27 mouse cellular contexts compared by ENCODE assay signal in the genomic region with DNA sequence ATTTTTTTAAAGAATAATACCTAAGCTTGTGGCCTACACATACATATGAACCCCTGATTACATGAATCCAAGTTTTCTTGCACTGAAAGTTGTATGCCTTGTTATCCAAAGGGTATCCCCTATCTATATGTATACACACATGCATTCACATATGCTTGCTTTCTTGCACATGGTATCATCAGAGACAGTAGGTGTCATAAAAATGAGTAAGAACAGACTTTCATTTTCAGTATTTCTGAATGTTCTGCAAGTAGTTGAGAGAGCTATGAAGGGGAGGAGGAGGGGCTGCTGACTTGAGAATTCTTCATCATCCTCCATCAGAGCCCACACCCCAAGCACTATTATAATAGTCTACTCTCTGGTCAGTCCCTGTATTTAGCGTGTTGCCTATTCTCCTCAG.
"Had no signal": no experiment of that assay in that cellular context is flagged by ENCODE, and none has a peak within 500 bp of the region (broad histone marks: within the 10 kb centered on the region; RNA-seq: fewer than 3 reads in every experiment).

No protein-coding gene starts in this region.

- H3K9ac ChIP-seq: heart, embryonic 13.5 days; heart, embryonic 15.5 days; hindbrain, embryonic 13.5 days; hindbrain, embryonic 15.5 days; kidney, embryonic 15.5 days; limb, embryonic 13.5 days; limb, embryonic 15.5 days; liver, embryonic 12.5 days; liver, embryonic 14.5 days had no signal

- H3K4me3 ChIP-seq: heart, adult 2 months; heart, embryonic 13.5 days; heart, embryonic 15.5 days; hindbrain, embryonic 13.5 days; hindbrain, embryonic 15.5 days; kidney, embryonic 15.5 days; limb, embryonic 13.5 days; limb, embryonic 15.5 days; liver, embryonic 12.5 days had no signal

- H3K4me2 ChIP-seq: heart, embryonic 11.5 days; heart, embryonic 13.5 days; heart, embryonic 15.5 days; hindbrain, embryonic 13.5 days; hindbrain, embryonic 15.5 days; kidney, embryonic 15.5 days; limb, embryonic 13.5 days; limb, embryonic 15.5 days; liver, embryonic 12.5 days had no signal

- H3K9me3 ChIP-seq: heart, embryonic 13.5 days; heart, embryonic 15.5 days; hindbrain, embryonic 13.5 days; hindbrain, embryonic 15.5 days; kidney, embryonic 15.5 days; limb, embryonic 13.5 days; limb, embryonic 15.5 days; liver, embryonic 12.5 days had no signal

- H3K36me3 ChIP-seq: hindbrain, embryonic 15.5 days; limb, embryonic 13.5 days; liver, embryonic 12.5 days had no signal

- DNase-seq: gastrocnemius, postnatal 14 days; gastrocnemius, postnatal 36 days; heart, adult 11 months; heart, adult 2 months; heart, postnatal 14 days; heart, postnatal 36 days; kidney, adult 11 months; kidney, adult 2 months; kidney, adult 9 months; kidney, postnatal 14 days; kidney, postnatal 36 days; layer of hippocampus, adult 9-11 months; layer of hippocampus, postnatal 36 days; left cerebral cortex, postnatal 4 days had no signal

- H3K27me3 ChIP-seq: heart, embryonic 13.5 days; heart, embryonic 15.5 days; hindbrain, embryonic 13.5 days; hindbrain, embryonic 15.5 days; kidney, embryonic 15.5 days; limb, embryonic 13.5 days; limb, embryonic 15.5 days; liver, embryonic 12.5 days had no signal

- ATAC-seq: hindbrain, postnatal 0 days; intestine, embryonic 16.5 days; liver, embryonic 12.5 days had no signal

- H3K27ac ChIP-seq: heart, adult 2 months; heart, embryonic 13.5 days; heart, embryonic 15.5 days; hindbrain, embryonic 13.5 days; hindbrain, embryonic 15.5 days; hindbrain, postnatal 0 days; kidney, embryonic 15.5 days; kidney, postnatal 0 days; limb, embryonic 13.5 days; limb, embryonic 15.5 days; liver, embryonic 12.5 days; liver, embryonic 14.5 days had no signal
